Mouse (Mus musculus) spleen, postnatal 0 days (tissue): Measurements from ENCODE around the gene Prl3d2. TPM values are rescaled to one million over a fixed set of nuclear protein-coding genes. Genes with fewer than 3 reads are reported as not detected.

Experiments used
- polyA plus RNA-seq: library from polyadenylated mRNA; unstranded; fragments of >200 nt; fragmentation: Nextera tagmentation; extraction: Ambion mirVana; gene quantifications from 2 replicates; pipeline ENCODE4 v1.2.1, GENCODE M21; 2015

The Prl3d2 gene
- not detected in 2 replicates for polyA plus RNA-seq

GRCm38 (mm10) chr13:27121398-27121797, at the start of gene Prl3d2:
TSS of gene Prl3d2 (plus strand) at chr13:27121698.

DNA sequence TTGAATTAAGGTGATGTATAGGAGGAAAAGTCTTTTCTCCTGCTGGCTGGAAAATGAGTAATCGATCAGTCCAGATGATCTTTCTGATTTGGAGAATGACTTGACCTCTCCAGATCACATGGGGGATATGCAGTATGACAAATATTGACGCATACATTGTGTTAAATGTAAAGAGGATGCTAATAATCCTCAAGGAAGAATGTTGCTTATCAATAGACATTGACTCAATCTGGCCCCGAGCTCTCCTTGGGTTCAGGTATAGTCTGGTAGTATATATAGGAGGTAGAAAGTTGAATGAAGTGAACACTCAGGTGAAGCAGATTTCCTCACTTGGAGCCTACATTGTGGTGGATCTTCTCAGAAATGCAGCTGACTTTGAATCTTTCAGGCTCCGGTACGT, 27.6 kb upstream of the Prl3d2 start, which contains the start of gene Prl3d1:
TSS of gene Prl3d1 (plus strand) at position 301 of the 400 bp plus-strand sequence.

DNA sequence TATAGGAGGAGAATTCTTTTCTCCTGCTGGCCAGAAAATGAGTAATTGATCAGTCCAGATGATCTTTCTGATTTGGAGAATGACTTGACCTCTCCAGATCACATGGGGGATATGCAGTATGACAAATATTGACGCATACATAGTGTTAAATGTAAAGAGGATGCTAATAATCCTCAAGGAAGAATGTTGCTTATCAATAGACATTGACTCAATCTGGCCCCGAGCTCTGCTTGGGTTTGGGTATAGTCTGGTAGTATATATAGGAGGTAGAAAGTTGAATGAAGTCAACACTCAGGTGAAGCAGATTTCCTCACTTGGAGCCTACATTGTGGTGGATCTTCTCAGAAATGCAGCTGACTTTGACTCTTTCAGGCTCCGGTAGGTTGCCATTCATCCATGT, 35.0 kb downstream of the Prl3d2 start, which contains the start of gene Prl3d3:
TSS of gene Prl3d3 (plus strand) at position 301 of the 400 bp plus-strand sequence.

Other genes with a start within 250 kb of the Prl3d2 start
- gene Prl, start 64.1 kb upstream of the Prl3d2 start, polyA plus RNA-seq, result not detected in 2 replicates
- gene Prl3d1, start 27.5 kb upstream of the Prl3d2 start, polyA plus RNA-seq, result not detected in 2 replicates
- not detected in 2 replicates for gene Prl3d3, start 35.1 kb downstream of the Prl3d2 start, polyA plus RNA-seq
- not detected in 2 replicates for gene Prl3c1, start 75.0 kb downstream of the Prl3d2 start, polyA plus RNA-seq
- not detected in 2 replicates for gene Prl3b1, start 120.1 kb downstream of the Prl3d2 start, polyA plus RNA-seq
- gene Prl3a1, start 137.7 kb downstream of the Prl3d2 start, polyA plus RNA-seq, result not detected in 2 replicates
- gene Prl6a1, start 190.9 kb downstream of the Prl3d2 start, polyA plus RNA-seq, result not detected in 2 replicates
- not detected in 2 replicates for gene Prl8a2, start 224.0 kb downstream of the Prl3d2 start, polyA plus RNA-seq